In the genomic region with DNA sequence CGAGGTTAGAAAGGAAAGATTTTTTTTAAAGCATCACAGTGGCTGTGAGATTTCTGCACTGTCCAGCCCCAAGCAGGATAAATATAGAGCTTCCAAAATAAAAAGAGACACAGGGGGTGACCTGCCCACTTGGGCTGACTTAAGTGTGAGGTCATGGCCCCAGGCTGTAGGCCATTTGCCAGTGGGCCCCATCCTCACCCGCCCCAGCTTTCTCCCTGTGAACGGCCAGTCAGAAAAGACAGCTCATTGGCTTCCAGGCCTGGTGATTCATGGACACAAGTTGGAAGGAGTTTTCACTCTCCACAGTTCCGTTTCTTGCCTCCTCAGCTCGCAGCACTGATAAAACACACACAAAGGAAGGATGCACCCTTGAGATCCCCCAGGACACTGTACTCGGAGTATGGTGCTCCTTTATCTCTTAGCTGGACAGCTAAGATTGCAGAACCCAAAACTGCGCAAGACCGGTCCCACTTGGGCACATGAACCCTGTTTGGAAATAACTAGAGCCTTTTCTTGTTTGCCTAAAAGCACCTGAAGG, we compare ENCODE assay signal across 13 mouse cellular contexts. TPM values are rescaled to one million over a fixed set of nuclear protein-coding genes. Genes with fewer than 3 reads are reported as not detected.
DNase-seq lines count a peak whose midpoint lies in the region; ATAC-seq lines count a peak whose summit lies in the region.
"Had no signal": no experiment of that assay in that cellular context is flagged by ENCODE, and none has a peak within 500 bp of the region (broad histone marks: within the 10 kb centered on the region; RNA-seq: fewer than 3 reads in every experiment).

No protein-coding gene starts in this region.

- 58% methylated on average over 8 of the region's 8 CpGs for WGBS in forebrain, embryonic 13.5 days
- 59% methylated on average over 8 of the region's 8 CpGs for WGBS in forebrain, embryonic 16.5 days
- WGBS in intestine, embryonic 14.5 days = 44% methylated on average over 8 of the region's 8 CpGs

- no peak for ATAC-seq in forebrain, embryonic 13.5 days
- ATAC-seq in forebrain, embryonic 16.5 days = no peak
- no peak for ATAC-seq in intestine, embryonic 14.5 days (replicated peaks; ENCODE audit: low FRiP score, low TSS enrichment, low read depth)
- no peak for ATAC-seq in erythroid progenitor cell, adult 5-6 weeks (replicated peaks; ENCODE audit: low FRiP score, poor library complexity, severe bottlenecking)
- ATAC-seq in activated CD4-positive, CD25-positive, alpha-beta regulatory T cell, adult 4 months = no peak

- no peaks in the 10 kb centered on the region for H3K36me3 ChIP-seq in forebrain, embryonic 13.5 days (ENCODE audit: poor library complexity, severe bottlenecking)
- no peaks in the 10 kb centered on the region for H3K36me3 ChIP-seq in forebrain, embryonic 16.5 days (ENCODE audit: control insufficient read depth, insufficient read depth)
- no peaks in the 10 kb centered on the region for H3K36me3 ChIP-seq in intestine, embryonic 14.5 days (ENCODE audit: control insufficient read depth, insufficient read depth, low read length)

- H3K27me3 ChIP-seq in forebrain, embryonic 13.5 days = peaks cover 29% of the 10 kb centered on the region
- H3K27me3 ChIP-seq in forebrain, embryonic 16.5 days (replicated peaks; ENCODE audit: control insufficient read depth, insufficient read depth, low read length) = peaks cover 14% of the 10 kb centered on the region; the same call in 1 of the 2 replicates
- H3K27me3 ChIP-seq in intestine, embryonic 14.5 days (replicated peaks; ENCODE audit: control insufficient read depth, insufficient read depth, low read length) = 0 out of 2 replicates have a peak, but pooled peaks cover 9% of the 10 kb centered on the region

- H3K9ac ChIP-seq in forebrain, embryonic 13.5 days = no peak overlapping the region
- no peak overlapping the region for H3K9ac ChIP-seq in forebrain, embryonic 16.5 days (replicated peaks; ENCODE audit: low read depth, low read length)
- H3K9ac ChIP-seq in intestine, embryonic 14.5 days (ENCODE audit: low read length) = no peak overlapping the region

- peak; percentile 35 for DNase-seq in urinary bladder, postnatal 14 days (ENCODE audit: low spot score)
- DNase-seq in urinary bladder, adult 18-20 months (ENCODE audit: low spot score in 2 of 2) = no peak
- DNase-seq in intestine, embryonic 14.5 days (ENCODE audit: low spot score) = no peak
- no peak for DNase-seq in left cerebral cortex, postnatal 4 days
- DNase-seq: adrenal gland, adult 8-10 months; right cerebral cortex, adult 18-20 months had no signal

- H3K27ac ChIP-seq in forebrain, embryonic 13.5 days = no peak overlapping the region
- no peak overlapping the region for H3K27ac ChIP-seq in forebrain, embryonic 16.5 days (ENCODE audit: low read length)
- H3K27ac ChIP-seq in intestine, embryonic 14.5 days (ENCODE audit: low read depth) = no peak overlapping the region

- H3K9me3 ChIP-seq in forebrain, embryonic 13.5 days (replicated peaks) = no peaks in the 10 kb centered on the region
- H3K9me3 ChIP-seq in forebrain, embryonic 16.5 days (ENCODE audit: control insufficient read depth, low read length) = no peaks in the 10 kb centered on the region
- no peaks in the 10 kb centered on the region for H3K9me3 ChIP-seq in intestine, embryonic 14.5 days (ENCODE audit: control insufficient read depth, low read length)

- intact Hi-C loops in left cerebral cortex, postnatal 4 days (cut with DNase I) = no loop called here

- H3K4me3 ChIP-seq in forebrain, embryonic 13.5 days = no peak overlapping the region
- H3K4me3 ChIP-seq in forebrain, embryonic 16.5 days (replicated peaks; ENCODE audit: low read length) = no peak overlapping the region
- H3K4me3 ChIP-seq in intestine, embryonic 14.5 days (ENCODE audit: low read depth, low read length) = peak overlapping the region; percentile 53; the same call in 1 of the 2 replicates

- H3K4me2 ChIP-seq in forebrain, embryonic 13.5 days = 0 out of 2 replicates have a peak overlapping the region, but pooled peaks have one; percentile 94
- H3K4me2 ChIP-seq in forebrain, embryonic 16.5 days (ENCODE audit: low read length) = no peak overlapping the region
- H3K4me2 ChIP-seq in intestine, embryonic 14.5 days (ENCODE audit: low read length) = peak overlapping the region; percentile 92

- peaks cover 9% of the 10 kb centered on the region for H3K4me1 ChIP-seq in forebrain, embryonic 13.5 days
- peaks cover 8% of the 10 kb centered on the region; the same call in 1 of the 2 replicates for H3K4me1 ChIP-seq in forebrain, embryonic 16.5 days (replicated peaks; ENCODE audit: control insufficient read depth, insufficient read depth, low read length)
- peaks cover 3% of the 10 kb centered on the region; the same call in 1 of the 2 replicates for H3K4me1 ChIP-seq in intestine, embryonic 14.5 days (replicated peaks; ENCODE audit: control insufficient read depth, insufficient read depth, low read length)

RNA-seq across cellular contexts. Expression of gene Adamts14, which starts 1.1 kb away (rescaled TPM):
- polyA plus RNA-seq in forebrain, embryonic 13.5 days (2015; fragmentation: Nextera tagmentation; extraction: Ambion mirVana) = 0.13 TPM in 2 replicates
- 0.10 and 0.27 TPM in 2 replicates for polyA plus RNA-seq in forebrain, embryonic 16.5 days (2015; fragmentation: Nextera tagmentation; extraction: Ambion mirVana)
- polyA plus RNA-seq in intestine, embryonic 14.5 days (2014; fragmentation: Nextera tagmentation; extraction: Ambion mirVana) = 0.74 and 1.2 TPM in 2 replicates
- total RNA-seq in erythroid progenitor cell, adult 5-6 weeks (2015; ENCODE audit: low replicate concordance) = 1.3 TPM in 1 of 2 replicates, not detected in the other
- total RNA-seq in erythroid progenitor cell, adult 5-6 weeks (2017; ENCODE audit: low replicate concordance) = 0.39 TPM in 1 of 2 replicates, not detected in the other
- 1 to 10 TPM; 1.0 to 1.5 TPM for total RNA-seq in left cerebral cortex, postnatal 4 days (2021)
- not detected for polyA plus RNA-seq in activated CD4-positive, CD25-positive, alpha-beta regulatory T cell, adult 4 months (2017; shearing (Covaris generic))

RNA-seq across cellular contexts. Expression of gene Prf1, which starts 25.5 kb away (rescaled TPM):
- not detected in 2 replicates for polyA plus RNA-seq in forebrain, embryonic 13.5 days (2015; fragmentation: Nextera tagmentation; extraction: Ambion mirVana)
- polyA plus RNA-seq in forebrain, embryonic 16.5 days (2015; fragmentation: Nextera tagmentation; extraction: Ambion mirVana) = not detected in 2 replicates
- polyA plus RNA-seq in intestine, embryonic 14.5 days (2014; fragmentation: Nextera tagmentation; extraction: Ambion mirVana) = not detected in 2 replicates
- not detected in 2 replicates for total RNA-seq in erythroid progenitor cell, adult 5-6 weeks (2015; ENCODE audit: low replicate concordance)
- not detected in 2 replicates for total RNA-seq in erythroid progenitor cell, adult 5-6 weeks (2017; ENCODE audit: low replicate concordance)
- total RNA-seq in left cerebral cortex, postnatal 4 days (2021) = not detected
- polyA plus RNA-seq in activated CD4-positive, CD25-positive, alpha-beta regulatory T cell, adult 4 months (2017; shearing (Covaris generic)) = 1 to 10 TPM; 5.1 to 6.7 TPM
- total RNA-seq: common myeloid progenitor, adult 5-6 weeks; left cerebral cortex, postnatal 25 days had no signal
- polyA plus RNA-seq: midbrain, embryonic 14.5 days had no signal
